Comparison of ENCODE assay signal across 11 mouse cellular contexts in the genomic region with DNA sequence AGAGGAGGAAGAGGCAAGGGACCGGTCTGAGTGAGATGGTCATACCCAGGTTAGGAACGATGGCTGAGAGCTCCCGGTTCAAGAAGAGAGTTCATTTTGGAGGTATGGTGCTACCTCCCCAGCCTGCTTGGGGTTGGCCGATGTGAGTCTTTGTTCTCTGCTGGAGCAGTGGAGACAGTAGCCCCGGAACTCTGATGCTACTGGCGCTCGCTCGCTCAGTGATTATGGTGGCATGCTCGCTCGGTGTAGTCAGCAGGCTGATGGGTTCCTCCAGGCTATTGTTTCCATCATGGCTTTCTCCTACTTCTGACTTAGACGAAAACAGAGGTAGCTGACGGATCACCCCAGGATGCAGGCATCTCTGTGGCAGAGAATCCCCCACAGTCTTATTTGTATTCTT.
DNase-seq lines count a peak whose midpoint lies in the region; ATAC-seq lines count a peak whose summit lies in the region.
"Had no signal": no experiment of that assay in that cellular context is flagged by ENCODE, and none has a peak within 500 bp of the region (broad histone marks: within the 10 kb centered on the region; RNA-seq: fewer than 3 reads in every experiment).

No protein-coding gene starts in this region.

- no peak overlapping the region for H3K4me3 ChIP-seq in intestine, embryonic 15.5 days (replicated peaks)
- H3K4me3 ChIP-seq in intestine, embryonic 16.5 days (ENCODE audit: low read length), result no peak overlapping the region
- peak overlapping the region; percentile 40 for H3K4me3 ChIP-seq in forebrain, embryonic 15.5 days
- no peak overlapping the region for H3K4me3 ChIP-seq in limb, embryonic 13.5 days
- peak overlapping the region; percentile 21 for H3K4me3 ChIP-seq in neural tube, embryonic 14.5 days (ENCODE audit: low read depth, low read length)
- H3K4me3 ChIP-seq: heart, embryonic 13.5 days had no signal

- no peaks in the 10 kb centered on the region for H3K27me3 ChIP-seq in intestine, embryonic 15.5 days (replicated peaks)
- no peaks in the 10 kb centered on the region for H3K27me3 ChIP-seq in intestine, embryonic 16.5 days (replicated peaks; ENCODE audit: control insufficient read depth, insufficient read depth, low read length)
- no peaks in the 10 kb centered on the region for H3K27me3 ChIP-seq in forebrain, embryonic 15.5 days
- peaks cover 3% of the 10 kb centered on the region; the same call in 1 of the 2 replicates for H3K27me3 ChIP-seq in limb, embryonic 13.5 days
- no peaks in the 10 kb centered on the region for H3K27me3 ChIP-seq in neural tube, embryonic 14.5 days (ENCODE audit: control insufficient read depth, insufficient read depth, low read length)

- no peak overlapping the region for H3K27ac ChIP-seq in intestine, embryonic 15.5 days
- no peak overlapping the region for H3K27ac ChIP-seq in intestine, embryonic 16.5 days (ENCODE audit: low read length)
- peak overlapping the region; percentile 80 for H3K27ac ChIP-seq in forebrain, embryonic 15.5 days (replicated peaks)
- no peak overlapping the region for H3K27ac ChIP-seq in limb, embryonic 13.5 days
- H3K27ac ChIP-seq in neural tube, embryonic 14.5 days (ENCODE audit: low read depth, low read length), result peak overlapping the region; percentile 45; the same call in 1 of the 2 replicates
- H3K27ac ChIP-seq: heart, embryonic 13.5 days had no signal

- H3K36me3 ChIP-seq in intestine, embryonic 15.5 days, result no peaks in the 10 kb centered on the region
- H3K36me3 ChIP-seq in intestine, embryonic 16.5 days (ENCODE audit: control insufficient read depth, insufficient read depth, low read length), result no peaks in the 10 kb centered on the region
- no peaks in the 10 kb centered on the region for H3K36me3 ChIP-seq in forebrain, embryonic 15.5 days
- H3K36me3 ChIP-seq in limb, embryonic 13.5 days, result no peaks in the 10 kb centered on the region
- no peaks in the 10 kb centered on the region for H3K36me3 ChIP-seq in neural tube, embryonic 14.5 days (ENCODE audit: control insufficient read depth, insufficient read depth, low read length)
- H3K36me3 ChIP-seq: heart, embryonic 13.5 days had no signal

- ATAC-seq in intestine, embryonic 15.5 days, result no peak
- no peak for ATAC-seq in intestine, embryonic 16.5 days
- ATAC-seq in forebrain, embryonic 15.5 days (replicated peaks), result peak; percentile 48; the same call in 1 of the 2 replicates
- no peak for ATAC-seq in limb, embryonic 13.5 days (ENCODE audit: low FRiP score, low read depth)
- ATAC-seq in neural tube, embryonic 14.5 days (ENCODE audit: low read depth), result no peak

- 0 out of 2 replicates have a peak overlapping the region, but pooled peaks have one; percentile 9 for H3K4me2 ChIP-seq in intestine, embryonic 15.5 days (replicated peaks)
- H3K4me2 ChIP-seq in intestine, embryonic 16.5 days (ENCODE audit: low read depth, low read length), result no peak overlapping the region
- peak overlapping the region; percentile 53 for H3K4me2 ChIP-seq in forebrain, embryonic 15.5 days (replicated peaks)
- peak overlapping the region; percentile 27; the same call in 1 of the 2 replicates for H3K4me2 ChIP-seq in limb, embryonic 13.5 days (replicated peaks)
- H3K4me2 ChIP-seq in neural tube, embryonic 14.5 days (ENCODE audit: low read depth, low read length), result peak overlapping the region; percentile 37
- H3K4me2 ChIP-seq: heart, embryonic 13.5 days; lung, embryonic 14.5 days had no signal

- DNase-seq in heart, postnatal 25 days (ENCODE audit: low spot score), result no peak
- DNase-seq in thymus, postnatal 10 days (ENCODE audit: low spot score in 2 of 2), result no peak
- no peak for DNase-seq in kidney, postnatal 4 days
- DNase-seq: cerebellum, adult 8-10 months had no signal

- intact Hi-C loops in heart, postnatal 25 days (cut with DNase I), result no loop called here

- no peaks in the 10 kb centered on the region for H3K4me1 ChIP-seq in intestine, embryonic 15.5 days (replicated peaks)
- H3K4me1 ChIP-seq in intestine, embryonic 16.5 days (ENCODE audit: control insufficient read depth, insufficient read depth, low read length), result 0 out of 2 replicates have a peak, but pooled peaks cover 2% of the 10 kb centered on the region
- peaks cover 54% of the 10 kb centered on the region for H3K4me1 ChIP-seq in forebrain, embryonic 15.5 days
- peaks cover 12% of the 10 kb centered on the region for H3K4me1 ChIP-seq in limb, embryonic 13.5 days
- H3K4me1 ChIP-seq in neural tube, embryonic 14.5 days (ENCODE audit: control insufficient read depth, insufficient read depth, low read length), result peaks cover 18% of the 10 kb centered on the region

- H3K9ac ChIP-seq in intestine, embryonic 15.5 days, result no peak overlapping the region
- no peak overlapping the region for H3K9ac ChIP-seq in intestine, embryonic 16.5 days (ENCODE audit: low read depth, low read length)
- peak overlapping the region; percentile 56 for H3K9ac ChIP-seq in forebrain, embryonic 15.5 days (replicated peaks)
- no peak overlapping the region for H3K9ac ChIP-seq in limb, embryonic 13.5 days
- H3K9ac ChIP-seq in neural tube, embryonic 14.5 days (replicated peaks; ENCODE audit: low read depth, low read length), result peak overlapping the region; percentile 5; the same call in 1 of the 2 replicates
- H3K9ac ChIP-seq: heart, embryonic 13.5 days; lung, embryonic 14.5 days had no signal

- 62% methylated on average over 12 of the region's 12 CpGs for WGBS in intestine, embryonic 15.5 days
- 69% methylated on average over 12 of the region's 12 CpGs for WGBS in intestine, embryonic 16.5 days
- WGBS in forebrain, embryonic 15.5 days, result 25% methylated on average over 12 of the region's 12 CpGs
- 53% methylated on average over 12 of the region's 12 CpGs for WGBS in limb, embryonic 13.5 days
- WGBS in neural tube, embryonic 14.5 days, result 37% methylated on average over 12 of the region's 12 CpGs

- H3K9me3 ChIP-seq in intestine, embryonic 15.5 days, result no peaks in the 10 kb centered on the region
- H3K9me3 ChIP-seq in intestine, embryonic 16.5 days (ENCODE audit: control insufficient read depth, low read length), result no peaks in the 10 kb centered on the region
- H3K9me3 ChIP-seq in forebrain, embryonic 15.5 days, result no peaks in the 10 kb centered on the region
- no peaks in the 10 kb centered on the region for H3K9me3 ChIP-seq in limb, embryonic 13.5 days
- no peaks in the 10 kb centered on the region for H3K9me3 ChIP-seq in neural tube, embryonic 14.5 days (ENCODE audit: control insufficient read depth, low read length)
- H3K9me3 ChIP-seq: heart, embryonic 13.5 days had no signal

Comparison
In these comparisons a context has a peak if more than half of its experiments do, and no peak if none do; other contexts are left out.
1. H3K27ac ChIP-seq: peak in forebrain, embryonic 15.5 days (single experiment) and neural tube, embryonic 14.5 days (single experiment); none in intestine, embryonic 15.5 days (single experiment), intestine, embryonic 16.5 days (single experiment) and limb, embryonic 13.5 days (single experiment).
2. H3K4me3 ChIP-seq: peak in forebrain, embryonic 15.5 days (single experiment) and neural tube, embryonic 14.5 days (single experiment); none in intestine, embryonic 15.5 days (single experiment), intestine, embryonic 16.5 days (single experiment) and limb, embryonic 13.5 days (single experiment).
3. H3K9ac ChIP-seq: peak in forebrain, embryonic 15.5 days (single experiment) and neural tube, embryonic 14.5 days (single experiment); none in intestine, embryonic 15.5 days (single experiment), intestine, embryonic 16.5 days (single experiment) and limb, embryonic 13.5 days (single experiment).